8 mouse cellular contexts compared by ENCODE assay signal in genomic region chr2:27552620-27553287, GRCm38 (mm10). TPM values are rescaled to one million over a fixed set of nuclear protein-coding genes. Genes with fewer than 3 reads are reported as not detected.
A peak's percentile ranks its signal among the peaks of the same experiment; 100 is the strongest.
DNase-seq lines count a peak whose midpoint lies in the region; ATAC-seq and TF ChIP-seq lines count a peak whose summit lies in the region.

No protein-coding gene starts in this region.

- H3K9ac ChIP-seq in liver, embryonic 14.5 days (replicated peaks) = no peak overlapping the region

- no peaks in the 10 kb centered on the region for H3K27me3 ChIP-seq in spleen, adult 2 months (ENCODE audit: control insufficient read depth, insufficient read depth, low read length)
- H3K27me3 ChIP-seq in liver, embryonic 14.5 days (ENCODE audit: control insufficient read depth, insufficient read depth, low read length) = no peaks in the 10 kb centered on the region

- no peak overlapping the region for H3K4me2 ChIP-seq in liver, embryonic 14.5 days (ENCODE audit: low read depth)

- TF ChIP-seq EP300 in liver, embryonic 14.5 days (IDR thresholded peaks at IDR 0.05; ENCODE audit: low read depth) = no peak

- no peak for TF ChIP-seq POLR2A in spleen, adult 2 months (IDR thresholded peaks at IDR 0.05; ENCODE audit: low read depth, low read length)
- TF ChIP-seq POLR2A in brain, embryonic 14.5 days (IDR thresholded peaks at IDR 0.05; ENCODE audit: borderline replicate concordance, extremely low read depth, insufficient read depth, insufficient read length, poor library complexity, severe bottlenecking) = no peak

- H3K9me3 ChIP-seq in liver, embryonic 14.5 days (ENCODE audit: control insufficient read depth, low read length) = no peaks in the 10 kb centered on the region

- WGBS in spleen, adult 2 months = 31% methylated on average over 7 of the region's 7 CpGs
- 20% methylated on average over 7 of the region's 7 CpGs for WGBS in liver, embryonic 14.5 days (ENCODE audit: insufficient replicate concordance)

- peak in 1 of 2 experiments; percentile 22 for DNase-seq in spleen, adult 2 months (ENCODE audit: low read depth in 1 of 2, low spot score in 2 of 2)
- DNase-seq in spleen, adult 12 weeks (ENCODE audit: low spot score) = no peak
- DNase-seq in brain, embryonic 14.5 days (ENCODE audit: low read depth) = peak; percentile 74
- peak; percentile 82 for DNase-seq in forelimb bud, embryonic 11.5 days (ENCODE audit: low read depth, low spot score)
- peak; percentile 62 to 84 for DNase-seq in kidney, adult 8-10 months
- DNase-seq in liver, embryonic 14.5 days (ENCODE audit: low read depth in 3 of 3, low spot score in 3 of 3) = peak in 1 of 3 experiments; percentile 32
- DNase-seq in retina, postnatal 7 days (ENCODE audit: low read depth, low spot score) = peak; percentile 67

- ATAC-seq in liver, embryonic 14.5 days (ENCODE audit: insufficient read depth) = no peak
- no peak for ATAC-seq in activated CD4-positive, CD25-positive, alpha-beta regulatory T cell, adult 4 months

- no peaks in the 10 kb centered on the region for H3K4me1 ChIP-seq in spleen, adult 2 months (ENCODE audit: control insufficient read depth, insufficient read depth, insufficient read length)
- H3K4me1 ChIP-seq in liver, embryonic 14.5 days (replicated peaks; ENCODE audit: control insufficient read depth in 2 of 2, insufficient read depth in 2 of 2, low read length in 1 of 2) = no peaks in the 10 kb centered on the region

- H3K4me3 ChIP-seq in spleen, adult 2 months (ENCODE audit: extremely low read depth, insufficient read depth, insufficient read length) = no peak overlapping the region
- no peak overlapping the region for H3K4me3 ChIP-seq in liver, embryonic 14.5 days (ENCODE audit: insufficient read depth in 1 of 2, low read depth in 2 of 2, low read length in 2 of 2)

- no peak overlapping the region for H3K27ac ChIP-seq in spleen, adult 2 months (ENCODE audit: insufficient read depth, low read length)
- H3K27ac ChIP-seq in liver, embryonic 14.5 days = no peak overlapping the region

- H3K36me3 ChIP-seq in spleen, adult 2 months (ENCODE audit: control insufficient read depth, insufficient read depth, low read length) = no peaks in the 10 kb centered on the region
- no peaks in the 10 kb centered on the region for H3K36me3 ChIP-seq in liver, embryonic 14.5 days (replicated peaks; ENCODE audit: control insufficient read depth, insufficient read depth, low read depth)

- peak; percentile 45; the same call in 1 of the 2 replicates for TF ChIP-seq CTCF in spleen, adult 2 months (IDR thresholded peaks at IDR 0.05; ENCODE audit: extremely low read depth, insufficient read depth, insufficient read length, insufficient replicate concordance)
- peak; percentile 95 for TF ChIP-seq CTCF in brain, embryonic 14.5 days (IDR thresholded peaks at IDR 0.05; ENCODE audit: borderline replicate concordance, extremely low read depth, insufficient read depth, insufficient read length)
- peak; percentile 86 for TF ChIP-seq CTCF in liver, embryonic 14.5 days (IDR thresholded peaks at IDR 0.05; ENCODE audit: low read depth)

RNA-seq across cellular contexts. Expression of gene Wdr5, which starts 37.8 kb away (rescaled TPM):
- 17.3 and 23.7 TPM in 2 replicates for polyA plus RNA-seq in spleen, adult 2 months (2012; rRNA removed)
- 51.3 and 62.9 TPM in 2 replicates for polyA plus RNA-seq in brain, embryonic 14.5 days (2012; rRNA removed)
- 19.7 and 24.4 TPM in 2 replicates for polyA plus RNA-seq in liver, embryonic 14.5 days (2012; rRNA removed)
- 23.6 and 27.4 TPM in 2 replicates for polyA plus RNA-seq in liver, embryonic 14.5 days (2014; fragmentation: Nextera tagmentation; extraction: Ambion mirVana)
- polyA plus RNA-seq in activated CD4-positive, CD25-positive, alpha-beta regulatory T cell, adult 4 months (2017; shearing (Covaris generic)) = 10 to 100 TPM in 1 of 2 experiments, 1 to 10 TPM in 1; 9.2 to 14.3 TPM

RNA-seq across cellular contexts. Expression of gene Brd3, which starts 45.3 kb away (rescaled TPM):
- 18.2 and 23.7 TPM in 2 replicates for polyA plus RNA-seq in spleen, adult 2 months (2012; rRNA removed)
- polyA plus RNA-seq in brain, embryonic 14.5 days (2012; rRNA removed) = 61.9 and 85.0 TPM in 2 replicates
- polyA plus RNA-seq in liver, embryonic 14.5 days (2012; rRNA removed) = 7.4 and 9.5 TPM in 2 replicates
- polyA plus RNA-seq in liver, embryonic 14.5 days (2014; fragmentation: Nextera tagmentation; extraction: Ambion mirVana) = 24.4 and 27.2 TPM in 2 replicates
- polyA plus RNA-seq in activated CD4-positive, CD25-positive, alpha-beta regulatory T cell, adult 4 months (2017; shearing (Covaris generic)) = 10 to 100 TPM; 27.7 to 43.4 TPM

Comparison
In these comparisons a context has a peak if more than half of its experiments do, and no peak if none do; other contexts are left out.
1. CTCF ChIP-seq: peak in every context shown above with its lines; median percentile 95 in brain, embryonic 14.5 days; 86 in liver, embryonic 14.5 days; 45 in spleen, adult 2 months.